Mouse (Mus musculus) embryo, embryonic 11.5 days (tissue): ENCODE measurements at regions not wholly inside any gene's neighbourhood (a gene's known extent, or its start where the extent isn't known, plus 50 kb on each side); places are given as distances from the start of the nearest gene placed in this dataset.

ENCODE experiments used
- DNase-seq: peaks from one replicate; pipeline ENCODE4 v3.0.0-alpha.2; 2012; ENCODE audit warnings: low read depth, low spot score

GRCm38 (mm10) chr16:52746186-52746585 lies 292.3 kb upstream of the Alcam start:
- DNase-seq, result no peak

GRCm38 (mm10) chr16:52744720-52745119 lies 290.8 kb upstream of the Alcam start:
- DNase-seq, result no peak

- no peak for DNase-seq
Observed at GRCm38 (mm10) chr16:52742166-52742565, 288.3 kb upstream of the Alcam start.

- no peak for DNase-seq
Observed at GRCm38 (mm10) chr16:52726120-52726844, 272.4 kb upstream of the Alcam start.

- DNase-seq, result no peak
Observed at GRCm38 (mm10) chr16:52718231-52718932, 264.5 kb upstream of the Alcam start.

- DNase-seq, result no peak
Observed at GRCm38 (mm10) chr16:52690272-52690671, 236.4 kb upstream of the Alcam start.

GRCm38 (mm10) chr16:52654825-52655224 lies 201.0 kb upstream of the Alcam start:
- DNase-seq, result no peak
